Mouse (Mus musculus): ENCODE measurements around the gene Spata3.

- TF ChIP-seq CTCF (IDR thresholded peaks at IDR 0.05; ENCODE audit: low read depth, low read length) (no peak), GATA1 (IDR thresholded peaks at IDR 0.05; ENCODE audit: borderline replicate concordance, low read length) (no peak), TAL1 (conservative IDR thresholded peaks at IDR 0.05; ENCODE audit: low read depth, low read length) (no peak)
Measured at GRCm38 (mm10) chr1:85992175-85992574, 24.4 kb upstream of the Spata3 start.

All from G1E (cell line).